Mouse (Mus musculus) heart, embryonic 16.5 days (tissue): ENCODE data around the gene 2310034G01Rik. TPM values are rescaled to one million over a fixed set of nuclear protein-coding genes. Genes with fewer than 3 reads are reported as not detected.

ENCODE experiments used
- ATAC-seq: fragments of 200-750 bp; cut with Nextera tagmentation; replicated peaks from 2 replicates; pipeline ENCODE4 v1.8.0; 2017; ENCODE audit warnings: moderate number of reproducible peaks; ENCODE audit not compliant: insufficient read depth, low FRiP score; ENCODE audit errors: extremely low read depth
- H3K27ac ChIP-seq: fragments of 300-500 bp; sonication (generic); 2 replicates; pipeline ENCODE4 v1.5.1; 2014; ENCODE audit warnings: mild to moderate bottlenecking, low read length, control low read depth, moderate library complexity
- H3K27me3 ChIP-seq: fragments of 300-500 bp; sonication (generic); 2 replicates; pipeline ENCODE4 v1.6.1; 2014; ENCODE audit warnings: low read length, mixed read lengths; ENCODE audit not compliant: control insufficient read depth, insufficient read depth
- H3K36me3 ChIP-seq: fragments of 300-500 bp; sonication (generic); 2 replicates; pipeline ENCODE4 v1.6.1; 2014; ENCODE audit not compliant: control insufficient read depth, insufficient read depth
- H3K4me1 ChIP-seq: fragments of 300-500 bp; sonication (generic); 2 replicates; pipeline ENCODE4 v1.6.1; 2014; ENCODE audit warnings: low read length, mixed read lengths; ENCODE audit not compliant: control insufficient read depth, insufficient read depth
- H3K4me2 ChIP-seq: fragments of 300-500 bp; sonication (generic); 2 replicates; pipeline ENCODE4 v1.6.1; 2014; ENCODE audit warnings: low read depth, mild to moderate bottlenecking, control low read depth, low read length
- H3K4me3 ChIP-seq: fragments of 300-500 bp; sonication (generic); 2 replicates; pipeline ENCODE4 v1.5.1; 2014; ENCODE audit warnings: mild to moderate bottlenecking, control low read depth, low read length
- H3K9ac ChIP-seq: fragments of 300-500 bp; sonication (generic); 2 replicates; pipeline ENCODE4 v1.6.1; 2014; ENCODE audit warnings: low read length, control low read depth
- H3K9me3 ChIP-seq: fragments of 300-500 bp; sonication (generic); replicated peaks from 2 replicates; pipeline ENCODE4 v1.6.1; 2016; ENCODE audit warnings: low read length; ENCODE audit not compliant: control insufficient read depth
- WGBS: fragments of 180-500 bp; shearing (Covaris S2); extraction: QIAGEN DNeasy Blood & Tissue Kit; methylation state at CpG from one replicate; pipeline ENCODE4 v1.1.7; 2014; 5-methylcytosine and 5-hydroxymethylcytosine counted together
- polyA plus RNA-seq: library from polyadenylated mRNA; unstranded; fragments of >200 nt; fragmentation: Nextera tagmentation; extraction: Ambion mirVana; gene quantifications from 2 replicates; pipeline ENCODE4 v1.2.1, GENCODE M21; 2015

Gene 2310034G01Rik
- polyA plus RNA-seq, 1 experiment from 2014 or later, result 1.1 TPM

DNA sequence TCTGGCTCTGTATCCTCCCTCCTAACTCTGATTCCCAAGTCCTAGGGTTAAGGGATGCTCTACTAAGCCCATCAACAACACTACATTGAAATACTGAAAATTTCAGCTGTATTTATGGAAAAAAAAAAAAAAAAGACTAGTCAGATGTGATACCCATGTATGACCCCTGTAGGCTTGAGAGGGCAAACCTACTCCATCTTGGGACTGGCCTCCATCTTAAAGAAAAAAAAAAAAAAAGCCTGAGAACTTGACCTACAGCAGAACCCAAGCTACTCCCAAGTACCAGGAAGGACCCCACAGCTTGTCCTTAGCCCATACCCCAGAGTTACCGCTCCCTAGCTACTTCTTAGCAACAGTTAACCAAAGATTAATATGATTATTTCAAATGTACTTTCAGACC lies 3.0 kb downstream of the 2310034G01Rik start:
- H3K4me3 ChIP-seq, result no peak overlapping the region
- peaks cover 11% of the 10 kb centered on the region for H3K4me1 ChIP-seq
- H3K36me3 ChIP-seq, result no peaks in the 10 kb centered on the region
- H3K27ac ChIP-seq, result no peak overlapping the region
- no peak for ATAC-seq
- H3K4me2 ChIP-seq, result no peak overlapping the region
- no peak overlapping the region for H3K9ac ChIP-seq
- H3K27me3 ChIP-seq, result peaks cover 3% of the 10 kb centered on the region; the same call in 1 of the 2 replicates
- WGBS, result 89% methylated on average over 1 of the region's 1 CpGs
- H3K9me3 ChIP-seq, result no peaks in the 10 kb centered on the region

DNA sequence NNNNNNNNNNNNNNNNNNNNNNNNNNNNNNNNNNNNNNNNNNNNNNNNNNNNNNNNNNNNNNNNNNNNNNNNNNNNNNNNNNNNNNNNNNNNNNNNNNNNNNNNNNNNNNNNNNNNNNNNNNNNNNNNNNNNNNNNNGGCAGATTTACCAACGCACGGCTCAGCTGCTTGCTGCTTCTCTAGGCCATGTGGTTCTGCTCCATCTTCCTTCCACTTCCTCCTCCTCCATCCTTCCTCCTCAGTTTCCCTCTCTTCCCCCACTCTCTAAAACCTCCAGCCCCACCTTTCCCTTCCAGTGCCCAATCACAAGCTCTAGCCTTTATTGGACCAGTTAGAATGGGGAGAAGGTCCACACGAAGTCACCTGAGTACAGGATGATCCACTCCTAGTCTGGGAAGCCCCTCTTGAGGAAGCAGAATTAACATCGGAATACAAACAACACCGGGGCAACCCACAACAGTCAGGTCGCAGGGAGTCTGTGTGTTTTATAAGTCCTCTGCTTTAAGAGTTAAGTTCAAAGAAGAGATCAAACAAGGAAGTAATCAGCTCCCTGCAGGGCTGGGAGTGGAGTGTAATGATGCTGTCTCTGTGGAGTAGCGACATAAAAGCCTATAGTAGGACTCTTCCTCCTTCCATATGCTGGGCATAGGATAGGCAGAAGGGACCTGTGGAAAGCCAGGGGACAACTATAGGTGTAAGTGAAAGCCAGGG lies 5.2 kb downstream of the 2310034G01Rik start:
- no peak overlapping the region for H3K4me3 ChIP-seq
- H3K9me3 ChIP-seq, result no peaks in the 10 kb centered on the region
- no peaks in the 10 kb centered on the region for H3K27me3 ChIP-seq
- H3K27ac ChIP-seq, result no peak overlapping the region
- no peak overlapping the region for H3K4me2 ChIP-seq
- no peaks in the 10 kb centered on the region for H3K36me3 ChIP-seq
- 25% methylated on average over 7 of the region's 7 CpGs for WGBS
- H3K9ac ChIP-seq, result no peak overlapping the region
- H3K4me1 ChIP-seq, result peaks cover 11% of the 10 kb centered on the region
- ATAC-seq, result no peak

GRCm38 (mm10) chr19:46339287-46339971 lies 10.7 kb downstream of the 2310034G01Rik start:
- Histone ChIP-seq H3K4me1 (peaks cover 6% of the 10 kb centered on the region), H3K27ac (peak overlapping the region; percentile 57), H3K4me2 (peak overlapping the region; percentile 61)

DNA sequence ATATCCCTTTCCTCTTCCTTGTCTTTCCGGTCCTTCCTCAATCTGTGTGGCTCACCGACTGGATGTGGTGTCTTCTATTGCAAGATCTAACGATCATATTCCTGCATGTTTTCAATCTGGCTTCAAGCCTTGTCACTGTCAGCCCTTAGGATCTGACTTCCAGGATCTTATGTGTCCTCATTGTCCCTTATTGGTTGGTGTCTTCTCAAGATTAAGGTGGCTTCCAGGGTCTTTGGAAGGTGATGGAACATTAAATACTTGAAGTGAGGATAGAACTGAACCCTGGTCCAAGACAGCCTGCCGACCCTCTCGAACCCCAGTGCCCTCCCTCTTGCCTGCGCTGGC lies 11.2 kb downstream of the 2310034G01Rik start:
- 49% methylated on average over 6 of the region's 6 CpGs for WGBS
- Histone ChIP-seq H3K27ac (peak overlapping the region; percentile 57), H3K4me2 (peak overlapping the region; percentile 61), H3K36me3 (no peaks in the 10 kb centered on the region), H3K27me3 (no peaks in the 10 kb centered on the region), H3K4me3 (peak overlapping the region; percentile 80), H3K9me3 (no peaks in the 10 kb centered on the region), H3K9ac (peak overlapping the region; percentile 60; the same call in 1 of the 2 replicates), H3K4me1 (peaks cover 6% of the 10 kb centered on the region)
- ATAC-seq, result no peak

More at GRCm38 (mm10) chr19:46339287-46339971, 10.7 kb downstream of the 2310034G01Rik start:
- Histone ChIP-seq H3K27me3 (no peaks in the 10 kb centered on the region), H3K9me3 (no peaks in the 10 kb centered on the region), H3K9ac (0 out of 2 replicates have a peak overlapping the region, but pooled peaks have one; percentile 60), H3K36me3 (no peaks in the 10 kb centered on the region), H3K4me3 (no peak overlapping the region)
- 71% methylated on average over 7 of the region's 7 CpGs for WGBS
- no peak; the same call in 1 of the 2 replicates for ATAC-seq

GRCm38 (mm10) chr19:46338331-46338936 lies 11.7 kb downstream of the 2310034G01Rik start, which contains the start of gene Cuedc2:
Gene Cuedc2 (minus strand): TSS chr19:46338702.
- Histone ChIP-seq H3K4me2 (peak within 1 kb of the TSS; percentile 84), H3K36me3 (no peaks in the 10 kb centered on the region), H3K9me3 (no peaks in the 10 kb centered on the region), H3K27ac (peak within 1 kb of the TSS; percentile 57), H3K27me3 (no peaks in the 10 kb centered on the region), H3K4me1 (peaks cover 6% of the 10 kb centered on the region), H3K4me3 (peak within 1 kb of the TSS; percentile 80), H3K9ac (peak within 1 kb of the TSS; percentile 89)
- ATAC-seq, result peak; percentile 91
- WGBS, result under 1% methylated on average over 31 of the region's 31 CpGs

DNA sequence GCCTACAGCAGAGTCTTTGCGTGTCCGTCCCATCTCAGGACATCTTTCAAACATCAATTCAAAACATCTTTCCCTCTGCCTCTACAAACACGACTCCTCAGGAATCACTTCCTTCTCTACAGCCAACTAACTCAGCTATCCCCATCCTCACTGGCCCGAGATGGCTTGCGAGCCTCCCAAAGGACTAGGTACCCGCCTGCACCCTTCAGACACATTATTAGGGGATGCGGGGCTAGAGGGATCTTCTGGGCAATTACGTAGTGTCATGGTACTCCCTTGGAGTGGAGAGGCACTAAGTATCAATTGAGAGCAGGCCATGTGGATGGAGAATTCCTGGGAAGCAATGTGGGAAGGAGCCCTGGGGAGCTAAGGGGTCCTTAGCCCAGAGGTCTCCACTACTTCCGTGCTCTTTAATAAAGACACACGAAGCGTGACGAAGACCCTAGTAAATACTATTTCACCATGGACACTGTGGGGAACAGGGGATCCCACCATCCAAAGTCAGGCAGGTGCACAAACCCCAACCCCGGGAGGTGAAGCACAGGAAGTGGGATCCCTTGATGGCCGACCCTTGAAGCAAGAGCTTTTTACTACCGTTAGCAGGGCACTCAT lies 12.3 kb downstream of the 2310034G01Rik start:
- Histone ChIP-seq H3K9me3 (no peaks in the 10 kb centered on the region), H3K27me3 (no peaks in the 10 kb centered on the region), H3K4me2 (peak overlapping the region; percentile 84), H3K9ac (peak overlapping the region; percentile 89), H3K4me3 (peak overlapping the region; percentile 80), H3K27ac (peak overlapping the region; percentile 44; the same call in 1 of the 2 replicates), H3K36me3 (no peaks in the 10 kb centered on the region), H3K4me1 (peaks cover 6% of the 10 kb centered on the region)
- 36% methylated on average over 15 of the region's 15 CpGs for WGBS
- ATAC-seq, result no peak

GRCm38 (mm10) chr19:46333906-46334305 lies 16.2 kb downstream of the 2310034G01Rik start:
- WGBS, result 73% methylated on average over 3 of the region's 3 CpGs
- Histone ChIP-seq H3K9me3 (no peaks in the 10 kb centered on the region), H3K4me2 (no peak overlapping the region), H3K4me1 (peaks cover 10% of the 10 kb centered on the region), H3K4me3 (no peak overlapping the region), H3K27ac (no peak overlapping the region), H3K36me3 (peaks cover 12% of the 10 kb centered on the region; the same call in 1 of the 2 replicates), H3K9ac (no peak overlapping the region), H3K27me3 (no peaks in the 10 kb centered on the region)
- ATAC-seq, result no peak

DNA sequence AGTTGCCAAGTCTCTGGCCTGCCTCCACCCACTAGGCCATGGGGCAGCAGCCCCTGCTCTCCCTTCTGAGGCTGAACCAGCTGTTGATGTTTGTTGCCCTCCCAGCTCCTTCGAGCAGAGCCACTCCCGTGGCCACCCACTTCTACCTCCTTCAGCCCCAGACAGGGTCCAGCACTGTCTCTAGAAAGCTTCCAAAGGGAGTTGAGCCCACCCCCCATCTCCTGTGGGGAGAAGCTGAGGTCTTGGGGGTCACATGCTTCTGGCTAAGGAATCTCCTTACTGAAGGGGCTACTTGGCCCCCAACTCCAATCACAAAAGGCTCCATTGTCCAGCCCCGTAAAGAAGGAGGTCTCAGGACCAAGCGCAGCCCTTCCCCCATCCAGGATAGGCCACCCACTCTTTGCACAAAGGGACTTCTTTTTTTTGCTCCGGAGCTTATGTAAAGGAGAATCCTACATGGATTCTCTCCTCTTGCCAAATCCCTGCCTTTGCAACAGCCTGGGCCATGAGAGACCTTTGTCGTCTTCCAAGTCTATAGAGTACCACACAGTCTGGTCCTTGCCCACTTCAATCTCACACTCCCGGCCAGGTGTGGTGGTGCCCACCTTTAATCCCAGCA lies 17.3 kb downstream of the 2310034G01Rik start:
- 69% methylated on average over 7 of the region's 7 CpGs for WGBS
- Histone ChIP-seq H3K4me1 (peaks cover 9% of the 10 kb centered on the region), H3K36me3 (peaks cover 12% of the 10 kb centered on the region; the same call in 1 of the 2 replicates), H3K9me3 (no peaks in the 10 kb centered on the region), H3K4me2 (no peak overlapping the region), H3K27ac (no peak overlapping the region), H3K4me3 (no peak overlapping the region), H3K9ac (no peak overlapping the region), H3K27me3 (no peaks in the 10 kb centered on the region)
- no peak for ATAC-seq
